Mouse (Mus musculus) neural tube, embryonic 15.5 days (tissue): ENCODE measurements around the gene Id1. TPM values are rescaled to one million over a fixed set of nuclear protein-coding genes. Genes with fewer than 3 reads are reported as not detected.

Source experiments
- ATAC-seq: fragments of 200-750 bp; cut with Nextera tagmentation; 2 replicates; pipeline ENCODE4 v1.8.0; 2017; ENCODE audit warnings: mild to moderate bottlenecking, moderate TSS enrichment, moderate library complexity; ENCODE audit not compliant: low FRiP score
- H3K27ac ChIP-seq: fragments of 300-500 bp; sonication (generic); replicated peaks from 2 replicates; pipeline ENCODE4 v1.5.1; 2015; ENCODE audit warnings: mild to moderate bottlenecking, inconsistent platforms
- H3K27me3 ChIP-seq: fragments of 300-500 bp; sonication (generic); replicated peaks from 2 replicates; pipeline ENCODE4 v1.6.1; 2015; ENCODE audit warnings: inconsistent platforms
- H3K36me3 ChIP-seq: fragments of 300-500 bp; sonication (generic); 2 replicates; pipeline ENCODE4 v1.6.1; 2015; ENCODE audit warnings: inconsistent platforms
- H3K4me1 ChIP-seq: fragments of 300-500 bp; sonication (generic); 2 replicates; pipeline ENCODE4 v1.6.1; 2015; ENCODE audit warnings: inconsistent platforms
- H3K4me2 ChIP-seq: fragments of 300-500 bp; sonication (generic); 2 replicates; pipeline ENCODE4 v1.6.1; 2015; ENCODE audit warnings: inconsistent platforms, mild to moderate bottlenecking, moderate library complexity
- H3K4me3 ChIP-seq: fragments of 300-500 bp; sonication (generic); replicated peaks from 2 replicates; pipeline ENCODE4 v1.5.1; 2015; ENCODE audit warnings: mild to moderate bottlenecking, inconsistent platforms
- H3K9ac ChIP-seq: fragments of 300-500 bp; sonication (generic); replicated peaks from 2 replicates; pipeline ENCODE4 v1.6.1; 2015; ENCODE audit warnings: mild to moderate bottlenecking, inconsistent platforms
- H3K9me3 ChIP-seq: fragments of 300-500 bp; sonication (generic); replicated peaks from 2 replicates; pipeline ENCODE4 v1.6.1; 2016; ENCODE audit warnings: inconsistent platforms
- WGBS: fragments of 180-500 bp; shearing (Covaris S2); methylation state at CpG from one replicate; pipeline ENCODE4 v1.1.7; 2015; ENCODE audit warnings: mixed read lengths; 5-methylcytosine and 5-hydroxymethylcytosine counted together
- polyA plus RNA-seq: library from polyadenylated mRNA; unstranded; fragments of >200 nt; fragmentation: Nextera tagmentation; extraction: Ambion mirVana; gene quantifications from 2 replicates; pipeline ENCODE4 v1.2.1, GENCODE M21; 2015

Gene Id1
- polyA plus RNA-seq, 1 experiment from 2014 or later = 59.1 TPM

- no peak for ATAC-seq
- Histone ChIP-seq H3K4me2 (peak overlapping the region; percentile 90), H3K27ac (peak overlapping the region; percentile 81), H3K9me3 (no peaks in the 10 kb centered on the region), H3K27me3 (0 out of 2 replicates have a peak, but pooled peaks cover 3% of the 10 kb centered on the region), H3K9ac (peak overlapping the region; percentile 63), H3K4me3 (peak overlapping the region; percentile 53), H3K4me1 (peaks cover 52% of the 10 kb centered on the region), H3K36me3 (no peaks in the 10 kb centered on the region)
- WGBS = under 1% methylated on average over 22 of the region's 22 CpGs
These were observed 697 bp downstream of the Id1 start for GRCm38 (mm10) chr2:152736748-152737147.

GRCm38 (mm10) chr2:152737306-152738221 is 1.5 kb downstream of the Id1 start:
- peaks cover 58% of the 10 kb centered on the region for H3K4me1 ChIP-seq
- 16% methylated on average over 10 of the region's 10 CpGs for WGBS
- ATAC-seq = no peak

GRCm38 (mm10) chr2:152738341-152738740 is 2.3 kb downstream of the Id1 start:
- H3K4me2 ChIP-seq = peak overlapping the region; percentile 90
- H3K36me3 ChIP-seq = no peaks in the 10 kb centered on the region
- no peak for ATAC-seq
- H3K4me3 ChIP-seq = peak overlapping the region; percentile 53
- 65% methylated on average over 2 of the region's 2 CpGs for whole genome bisulfite sequencing
- no peak overlapping the region for H3K9ac ChIP-seq
- H3K27ac ChIP-seq = peak overlapping the region; percentile 77
- no peaks in the 10 kb centered on the region for H3K9me3 ChIP-seq
- peaks cover 58% of the 10 kb centered on the region for H3K4me1 ChIP-seq
- 0 out of 2 replicates have a peak, but pooled peaks cover 1% of the 10 kb centered on the region for H3K27me3 ChIP-seq

More at GRCm38 (mm10) chr2:152737306-152738221, 1.5 kb downstream of the Id1 start:
- Histone ChIP-seq H3K4me2 (peak overlapping the region; percentile 90), H3K27me3 (0 out of 2 replicates have a peak, but pooled peaks cover 3% of the 10 kb centered on the region), H3K9ac (peak overlapping the region; percentile 63), H3K36me3 (no peaks in the 10 kb centered on the region), H3K9me3 (no peaks in the 10 kb centered on the region), H3K27ac (peak overlapping the region; percentile 77), H3K4me3 (peak overlapping the region; percentile 53)

GRCm38 (mm10) chr2:152739031-152739841 is 3.2 kb downstream of the Id1 start:
- H3K9ac ChIP-seq = peak overlapping the region; percentile 39
- H3K27me3 ChIP-seq = no peaks in the 10 kb centered on the region
- H3K36me3 ChIP-seq = no peaks in the 10 kb centered on the region
- peak overlapping the region; percentile 90 for H3K4me2 ChIP-seq
- H3K27ac ChIP-seq = peak overlapping the region; percentile 77
- ATAC-seq = peak; percentile 3; the same call in 1 of the 2 replicates
- H3K4me1 ChIP-seq = peaks cover 56% of the 10 kb centered on the region
- 2% methylated on average over 36 of the region's 36 CpGs for WGBS
- H3K4me3 ChIP-seq = peak overlapping the region; percentile 43
- no peaks in the 10 kb centered on the region for H3K9me3 ChIP-seq

- 34% methylated on average over 3 of the region's 3 CpGs for WGBS
- H3K4me1 ChIP-seq = peaks cover 49% of the 10 kb centered on the region
- H3K36me3 ChIP-seq = no peaks in the 10 kb centered on the region
- H3K9ac ChIP-seq = no peak overlapping the region
- no peaks in the 10 kb centered on the region for H3K27me3 ChIP-seq
- peak overlapping the region; percentile 77; the same call in 1 of the 2 replicates for H3K27ac ChIP-seq
- ATAC-seq = no peak
- H3K4me2 ChIP-seq = peak overlapping the region; percentile 90
- H3K4me3 ChIP-seq = no peak overlapping the region
- H3K9me3 ChIP-seq = no peaks in the 10 kb centered on the region
These were observed 3.8 kb downstream of the Id1 start for GRCm38 (mm10) chr2:152739842-152740260.

- no peak overlapping the region; the same call in 1 of the 2 replicates for H3K27ac ChIP-seq
- peaks cover 43% of the 10 kb centered on the region for H3K4me1 ChIP-seq
- H3K9ac ChIP-seq = no peak overlapping the region
- no peaks in the 10 kb centered on the region for H3K9me3 ChIP-seq
- 57% methylated on average over 5 of the region's 5 CpGs for WGBS
- no peak overlapping the region for H3K4me3 ChIP-seq
- H3K36me3 ChIP-seq = no peaks in the 10 kb centered on the region
- H3K27me3 ChIP-seq = no peaks in the 10 kb centered on the region
- no peak for ATAC-seq
- no peak overlapping the region for H3K4me2 ChIP-seq
These were observed 4.4 kb downstream of the Id1 start for GRCm38 (mm10) chr2:152740490-152740889.

- Histone ChIP-seq H3K27me3 (no peaks in the 10 kb centered on the region), H3K27ac (peak overlapping the region; percentile 58; the same call in 1 of the 2 replicates), H3K4me1 (peaks cover 34% of the 10 kb centered on the region), H3K9me3 (no peaks in the 10 kb centered on the region), H3K9ac (no peak overlapping the region; the same call in 1 of the 2 replicates), H3K36me3 (no peaks in the 10 kb centered on the region), H3K4me2 (peak overlapping the region; percentile 19), H3K4me3 (no peak overlapping the region)
- peak; percentile 19; the same call in 1 of the 2 replicates for ATAC-seq
- 48% methylated on average over 14 of the region's 14 CpGs for whole genome bisulfite sequencing
These were observed 5.3 kb downstream of the Id1 start for GRCm38 (mm10) chr2:152741153-152742041.

- Histone ChIP-seq H3K4me3 (no peak overlapping the region), H3K4me2 (no peak overlapping the region), H3K9me3 (no peaks in the 10 kb centered on the region), H3K9ac (no peak overlapping the region), H3K36me3 (no peaks in the 10 kb centered on the region), H3K27me3 (no peaks in the 10 kb centered on the region), H3K27ac (peak overlapping the region; percentile 58; the same call in 1 of the 2 replicates), H3K4me1 (peaks cover 27% of the 10 kb centered on the region)
- WGBS = 29% methylated on average over 10 of the region's 10 CpGs
- ATAC-seq = no peak
These were observed 6.4 kb downstream of the Id1 start for GRCm38 (mm10) chr2:152742435-152742834.

GRCm38 (mm10) chr2:152753944-152754711 is 18.1 kb downstream of the Id1 start, which contains the start of gene Cox4i2:
Cox4i2 (plus strand) TSS chr2:152754173.
- 3% methylated on average over 30 of the region's 30 CpGs for WGBS
- H3K4me2 ChIP-seq = peak within 1 kb of the TSS; percentile 44
- peaks cover 15% of the 10 kb centered on the region for H3K4me1 ChIP-seq
- peak within 1 kb of the TSS; percentile 11 for H3K4me3 ChIP-seq
- H3K36me3 ChIP-seq = no peaks in the 10 kb centered on the region
- no peaks in the 10 kb centered on the region for H3K9me3 ChIP-seq
- no peak within 1 kb of the TSS for H3K9ac ChIP-seq
- 0 out of 2 replicates have a peak, but pooled peaks cover 8% of the 10 kb centered on the region for H3K27me3 ChIP-seq
- no peak within 1 kb of the TSS for H3K27ac ChIP-seq
- no peak for ATAC-seq
